Mouse (Mus musculus) spleen, adult 2 months (tissue): ENCODE results near the gene Eif2ak3. TPM values are rescaled to one million over a fixed set of nuclear protein-coding genes. Genes with fewer than 3 reads are reported as not detected.
A peak's percentile ranks its signal among the peaks of the same experiment; 100 is the strongest.

Experiments
- DNase-seq, 2 experiments: peaks; one replicate each; pipeline versions ENCODE4 v3.0.0 to v3.0.0-alpha.2; 2012 to 2021; ENCODE audit warnings: low spot score in 2 of 2, low read depth in 1 of 2
- H3K27ac ChIP-seq: fragments of 200-500 bp; 2 replicates; pipeline ENCODE4 v1.5.1; 2012; ENCODE audit warnings: low read length, inconsistent platforms; ENCODE audit not compliant: insufficient read depth
- H3K27me3 ChIP-seq: fragments of 200-500 bp; 2 replicates; pipeline ENCODE4 v1.6.1; 2012; ENCODE audit warnings: mild to moderate bottlenecking, moderate library complexity, low read length, inconsistent platforms; ENCODE audit not compliant: control insufficient read depth, insufficient read depth
- H3K36me3 ChIP-seq: fragments of 200-500 bp; 2 replicates; pipeline ENCODE4 v1.6.1; 2012; ENCODE audit warnings: mild to moderate bottlenecking, low read length, inconsistent platforms; ENCODE audit not compliant: control insufficient read depth, insufficient read depth
- H3K4me1 ChIP-seq: fragments of 200-500 bp; 2 replicates; pipeline ENCODE4 v1.6.1; 2011; ENCODE audit warnings: inconsistent platforms; ENCODE audit not compliant: control insufficient read depth, insufficient read depth, insufficient read length
- H3K4me3 ChIP-seq: fragments of 200-500 bp; 2 replicates; pipeline ENCODE4 v1.5.1; 2011; ENCODE audit warnings: mild to moderate bottlenecking, inconsistent platforms; ENCODE audit not compliant: insufficient read depth, insufficient read length; ENCODE audit errors: extremely low read depth
- CTCF ChIP-seq: fragments of 200-500 bp; IDR thresholded peaks from 2 replicates; pipeline ENCODE4 v1.5.1; 2011; ENCODE audit warnings: mild to moderate bottlenecking, inconsistent platforms; ENCODE audit not compliant: insufficient read depth, insufficient read length, insufficient replicate concordance; ENCODE audit errors: extremely low read depth
- POLR2A ChIP-seq: fragments of 200-500 bp; IDR thresholded peaks from 2 replicates; pipeline ENCODE4 v1.6.1; 2011; ENCODE audit warnings: low read depth, low read length, inconsistent platforms
- WGBS: fragments of 180-500 bp; shearing (Covaris S2); methylation state at CpG from one replicate; pipeline ENCODE4 v1.1.7; 2018; 5-methylcytosine and 5-hydroxymethylcytosine counted together
- polyA plus RNA-seq: library from polyadenylated mRNA; depleted of rRNA; stranded (reverse); fragments of >200 nt; gene quantifications from 2 replicates; pipeline ENCODE4 v1.2.3, GENCODE M21; 2012; rRNA removed

Gene Eif2ak3
- polyA plus RNA-seq, result 15.7 and 31.3 TPM in 2 replicates

GRCm38 (mm10) chr6:70844002-70844804, at the start of gene Eif2ak3:
TSS of gene Eif2ak3 (plus strand) at chr6:70844515.
- peak within 1 kb of the TSS; percentile 77 for H3K4me3 ChIP-seq
- TF ChIP-seq POLR2A, result peak; percentile 92
- TF ChIP-seq CTCF, result no peak
- H3K27ac ChIP-seq, result peak within 1 kb of the TSS; percentile 93
- no peaks in the 10 kb centered on the region; the same call in 1 of the 2 replicates for H3K36me3 ChIP-seq
- WGBS, result under 1% methylated on average over 61 of the region's 63 CpGs
- peak; percentile 98 to 100 for DNase-seq
- no peaks in the 10 kb centered on the region for H3K27me3 ChIP-seq
- peaks cover 9% of the 10 kb centered on the region for H3K4me1 ChIP-seq

- Histone ChIP-seq H3K27ac (no peak overlapping the region), H3K4me1 (no peaks in the 10 kb centered on the region), H3K27me3 (no peaks in the 10 kb centered on the region), H3K4me3 (no peak overlapping the region), H3K36me3 (no peaks in the 10 kb centered on the region)
- DNase-seq, result no peak
- TF ChIP-seq POLR2A (no peak), CTCF (no peak)
- 76% methylated on average over 6 of the region's 6 CpGs for WGBS
Measured at GRCm38 (mm10) chr6:70796940-70797339, 47.4 kb upstream of the Eif2ak3 start.

- H3K27ac ChIP-seq, result no peak overlapping the region
- TF ChIP-seq POLR2A (no peak), CTCF (peak; percentile 86; the same call in 1 of the 2 replicates)
- WGBS, result 20% methylated on average over 9 of the region's 9 CpGs
- no peaks in the 10 kb centered on the region for H3K36me3 ChIP-seq
- H3K27me3 ChIP-seq, result 0 out of 2 replicates have a peak, but pooled peaks cover 1% of the 10 kb centered on the region
- no peak overlapping the region for H3K4me3 ChIP-seq
- DNase-seq, result peak; percentile 71 to 80
- no peaks in the 10 kb centered on the region for H3K4me1 ChIP-seq
Measured at GRCm38 (mm10) chr6:70797581-70798251, 46.6 kb upstream of the Eif2ak3 start.

GRCm38 (mm10) chr6:70804632-70805031, 39.7 kb upstream of the Eif2ak3 start:
- 25% methylated on average over 3 of the region's 3 CpGs for WGBS
- Histone ChIP-seq H3K36me3 (no peaks in the 10 kb centered on the region), H3K4me3 (no peak overlapping the region), H3K27me3 (peaks cover 2% of the 10 kb centered on the region; the same call in 1 of the 2 replicates), H3K4me1 (peaks cover 5% of the 10 kb centered on the region; the same call in 1 of the 2 replicates), H3K27ac (no peak overlapping the region)
- no peak for DNase-seq
- TF ChIP-seq POLR2A, result no peak

GRCm38 (mm10) chr6:70805267-70805666, 39.0 kb upstream of the Eif2ak3 start:
- peaks cover 2% of the 10 kb centered on the region; the same call in 1 of the 2 replicates for H3K27me3 ChIP-seq
- H3K4me1 ChIP-seq, result peaks cover 5% of the 10 kb centered on the region; the same call in 1 of the 2 replicates
- WGBS, result 11% methylated on average over 7 of the region's 7 CpGs
- no peak overlapping the region for H3K4me3 ChIP-seq
- no peaks in the 10 kb centered on the region for H3K36me3 ChIP-seq
- TF ChIP-seq POLR2A, result no peak
- peak; percentile 56; the same call in 1 of the 2 replicates for TF ChIP-seq CTCF
- peak in 1 of 2 experiments; percentile 55 for DNase-seq
- no peak overlapping the region for H3K27ac ChIP-seq

- Histone ChIP-seq H3K27ac (no peak overlapping the region), H3K4me1 (peaks cover 5% of the 10 kb centered on the region; the same call in 1 of the 2 replicates), H3K4me3 (no peak overlapping the region), H3K36me3 (no peaks in the 10 kb centered on the region), H3K27me3 (peaks cover 2% of the 10 kb centered on the region; the same call in 1 of the 2 replicates)
- DNase-seq, result peak; percentile 54 to 61
- TF ChIP-seq POLR2A (no peak), CTCF (peak; percentile 37; the same call in 1 of the 2 replicates)
- 24% methylated on average over 13 of the region's 13 CpGs for WGBS
Measured at GRCm38 (mm10) chr6:70805820-70806513, 38.3 kb upstream of the Eif2ak3 start.
